Mouse (Mus musculus): ENCODE measurements around the gene Vmn1r32. TPM values are rescaled to one million over a fixed set of nuclear protein-coding genes. Genes with fewer than 3 reads are reported as not detected.

Vmn1r32 gene
- polyA plus RNA-seq (2014; fragmentation: Illumina TruSeq; extraction: RNeasy Lipid Tissue Mini Kit (QIAGEN cat#74804); ENCODE audit: low read depth, low replicate concordance): not detected

DNA sequence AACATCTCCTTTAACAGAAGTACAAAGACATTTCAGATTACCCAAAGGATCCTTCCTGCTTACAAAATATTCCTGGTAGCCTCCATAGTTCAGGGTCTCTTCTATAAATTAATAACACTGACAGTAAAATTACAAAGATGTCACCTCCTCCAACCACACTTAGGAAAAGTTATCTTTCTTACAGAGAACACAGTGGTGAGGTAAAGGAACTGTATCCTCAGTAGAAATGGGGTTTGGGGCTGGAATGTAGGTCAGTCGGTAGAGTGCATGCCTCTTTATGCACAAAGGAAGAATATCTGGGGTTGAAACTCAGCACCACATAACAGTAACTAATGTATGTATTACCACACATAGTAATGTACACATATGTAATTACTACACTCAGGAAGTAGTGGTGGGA, at the start of gene Vmn1r32:
Gene Vmn1r32 (minus strand): TSS at position 101 of the 400 bp plus-strand sequence.

DNA sequence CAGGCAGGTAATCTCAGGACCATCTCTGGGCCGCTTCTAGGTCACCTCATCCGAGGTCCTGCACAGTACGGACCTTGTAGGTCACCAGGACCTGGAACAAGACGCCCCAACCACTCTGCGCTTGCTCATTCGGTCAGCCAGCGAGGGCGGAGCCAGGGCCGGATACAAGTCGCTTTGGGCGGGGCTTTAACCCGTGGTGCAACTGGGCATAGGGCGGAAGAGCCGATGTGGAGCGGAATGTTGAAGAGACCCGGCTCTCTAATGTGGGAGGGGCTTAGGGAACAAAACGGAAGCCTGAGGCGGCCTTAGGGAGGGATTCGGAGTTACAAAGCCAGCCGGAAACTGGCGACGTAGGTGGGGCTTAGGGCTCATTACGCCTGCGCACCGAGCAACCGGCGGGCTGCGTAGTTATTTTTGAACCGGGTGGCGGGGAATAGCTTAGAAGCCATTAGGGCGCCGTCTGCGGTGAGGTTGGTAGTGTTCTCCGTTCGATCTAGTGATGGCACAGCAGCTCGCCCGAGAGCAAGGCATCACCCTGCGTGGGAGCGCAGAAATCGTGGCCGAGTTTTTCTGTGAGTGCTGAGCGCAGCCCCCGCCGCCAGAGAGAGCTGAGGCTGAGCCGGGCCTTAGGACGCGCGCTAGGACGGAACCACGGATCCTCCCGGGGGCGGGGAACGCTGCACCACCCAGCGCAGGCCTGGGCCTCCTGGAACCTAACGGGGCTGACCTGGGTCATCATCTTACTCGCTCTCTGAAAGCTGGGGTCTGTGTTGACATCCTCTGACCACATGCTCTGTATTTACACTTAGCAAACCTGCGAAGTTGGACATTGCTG, 24.7 kb downstream of the Vmn1r32 start, which contains the start of gene Mad2l1:
Gene Mad2l1 (plus strand): TSS at position 363 of the 835 bp plus-strand sequence.

Other genes with a start within 250 kb of the Vmn1r32 start
- gene Mad2l1, start 24.7 kb downstream of the Vmn1r32 start, polyA plus RNA-seq (2014; fragmentation: Illumina TruSeq; extraction: RNeasy Lipid Tissue Mini Kit (QIAGEN cat#74804); ENCODE audit: low read depth, low replicate concordance): 53.2 TPM
- not detected for gene Vmn1r33, start 58.2 kb upstream of the Vmn1r32 start, polyA plus RNA-seq (2014; fragmentation: Illumina TruSeq; extraction: RNeasy Lipid Tissue Mini Kit (QIAGEN cat#74804); ENCODE audit: low read depth, low replicate concordance)
- not detected for gene Vmn1r34, start 83.8 kb upstream of the Vmn1r32 start, polyA plus RNA-seq (2014; fragmentation: Illumina TruSeq; extraction: RNeasy Lipid Tissue Mini Kit (QIAGEN cat#74804); ENCODE audit: low read depth, low replicate concordance)
- gene Vmn1r35, start 125.8 kb upstream of the Vmn1r32 start, polyA plus RNA-seq (2014; fragmentation: Illumina TruSeq; extraction: RNeasy Lipid Tissue Mini Kit (QIAGEN cat#74804); ENCODE audit: low read depth, low replicate concordance): not detected
- not detected for gene Vmn1r36, start 159.1 kb upstream of the Vmn1r32 start, polyA plus RNA-seq (2014; fragmentation: Illumina TruSeq; extraction: RNeasy Lipid Tissue Mini Kit (QIAGEN cat#74804); ENCODE audit: low read depth, low replicate concordance)
- gene Vmn1r37, start 169.3 kb upstream of the Vmn1r32 start, polyA plus RNA-seq (2014; fragmentation: Illumina TruSeq; extraction: RNeasy Lipid Tissue Mini Kit (QIAGEN cat#74804); ENCODE audit: low read depth, low replicate concordance): not detected
- gene Vmn1r38, start 222.5 kb upstream of the Vmn1r32 start, polyA plus RNA-seq (2014; fragmentation: Illumina TruSeq; extraction: RNeasy Lipid Tissue Mini Kit (QIAGEN cat#74804); ENCODE audit: low read depth, low replicate concordance): not detected